Mouse (Mus musculus): ENCODE measurements around the gene Srsf10.
A peak's percentile ranks its signal among the peaks of the same experiment; 100 is the strongest.

The Srsf10 gene

DNA sequence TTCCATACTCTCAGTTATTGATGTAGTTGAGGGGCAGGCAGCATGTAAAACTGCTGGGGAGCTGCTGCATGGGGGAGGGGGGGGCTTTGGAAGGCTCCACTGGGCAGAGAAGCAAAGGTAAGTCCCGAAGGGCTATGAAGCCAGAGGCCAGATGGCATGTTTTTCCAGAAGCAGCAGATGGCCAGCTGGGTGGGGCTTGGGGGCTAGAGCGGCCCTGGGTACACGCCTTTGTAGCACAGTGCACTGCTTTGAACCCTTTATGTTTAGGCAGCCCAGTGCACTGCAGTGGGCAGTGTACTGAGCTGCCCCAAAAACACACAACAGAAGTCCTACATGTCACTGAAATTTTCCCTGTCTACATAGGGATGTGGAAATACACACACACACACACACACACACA lies 57.3 kb downstream of the Srsf10 start:
- DNase-seq (ENCODE audit: inconsistent age in 2 of 2, low spot score in 1 of 2), result no peak

DNA sequence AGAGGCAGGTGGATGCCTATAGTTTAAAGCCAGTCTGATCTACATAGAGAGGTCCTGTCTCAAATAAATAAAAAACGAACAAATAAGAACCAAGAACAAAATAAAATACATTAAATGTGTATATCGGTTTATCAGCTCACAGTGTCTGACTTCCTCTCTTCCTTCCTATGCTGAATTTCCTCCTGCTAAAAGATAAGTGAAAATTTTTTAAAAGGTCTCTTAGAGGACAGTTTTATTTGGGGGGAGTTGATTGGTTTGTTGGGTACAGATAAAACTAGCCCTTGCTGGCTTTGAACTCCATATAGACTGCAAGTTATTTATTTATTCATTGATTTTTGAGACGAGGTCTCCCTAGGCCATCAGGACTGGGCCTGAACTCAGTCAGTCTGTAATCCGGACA lies 57.9 kb downstream of the Srsf10 start:
- no peak for DNase-seq (ENCODE audit: inconsistent age in 2 of 2, low spot score in 1 of 2)

DNA sequence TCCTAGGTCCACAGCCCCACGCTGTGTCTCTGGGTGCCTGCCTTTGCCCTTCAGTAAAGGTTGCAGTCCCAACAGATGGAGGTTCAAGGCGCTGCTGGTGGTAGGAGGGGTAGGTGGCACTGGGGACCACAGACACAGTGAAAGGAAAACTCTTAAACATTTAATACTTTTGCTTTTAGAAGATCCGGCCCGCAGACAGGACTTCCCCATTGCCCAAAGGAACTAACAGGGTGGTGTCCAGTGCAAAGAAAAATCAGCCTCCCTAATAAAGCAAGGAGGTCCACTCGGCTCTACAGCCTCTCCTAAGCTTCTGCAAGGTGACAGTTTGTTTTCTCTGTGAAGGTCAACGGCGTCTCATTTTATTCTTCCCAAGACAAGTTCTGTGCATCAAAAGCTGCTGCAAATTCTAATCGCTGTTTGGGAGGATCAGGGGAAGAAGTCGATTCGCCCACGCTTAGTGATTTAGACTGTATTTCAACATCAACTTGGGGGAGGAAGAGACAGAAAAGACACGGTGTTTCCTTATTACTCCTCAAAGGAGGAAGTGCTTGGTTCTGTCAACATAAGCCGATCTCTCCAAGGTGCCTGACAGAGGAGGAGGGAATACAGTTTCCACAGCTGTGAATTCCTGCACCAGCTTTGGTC lies 63.2 kb downstream of the Srsf10 start:
- peak in 1 of 2 experiments; percentile 42 for DNase-seq (ENCODE audit: inconsistent age in 2 of 2, low spot score in 1 of 2)

DNA sequence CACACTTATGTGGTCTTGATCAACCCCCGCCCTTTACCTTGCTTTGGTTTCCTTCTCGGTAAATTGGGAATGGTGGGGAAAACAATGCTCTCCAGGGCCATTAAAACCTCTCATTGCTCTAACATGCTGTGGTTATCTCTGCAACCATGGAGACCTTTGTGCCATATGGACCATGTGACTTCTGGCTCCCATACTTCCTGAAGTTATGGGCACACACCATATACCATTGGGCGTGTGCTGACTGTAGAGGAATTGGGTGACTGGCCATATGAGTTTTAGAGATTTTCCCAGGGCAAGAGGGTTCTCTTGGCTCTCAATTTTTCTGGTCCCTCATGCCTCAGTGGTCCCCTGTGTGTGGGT lies 63.7 kb downstream of the Srsf10 start:
- no peak for DNase-seq (ENCODE audit: inconsistent age in 2 of 2, low spot score in 1 of 2)

Data from adrenal gland, adult (tissue).